19 mouse cellular contexts compared by ENCODE assay signal in genomic region chr3:87523701-87524100, GRCm38 (mm10).
"Had no signal": no experiment of that assay in that cellular context is flagged by ENCODE, and none has a peak within 500 bp of the region (broad histone marks: within the 10 kb centered on the region; RNA-seq: fewer than 3 reads in every experiment).

No protein-coding gene starts in this region.

- H3K4me3 ChIP-seq: kidney, embryonic 15.5 days; left cerebral cortex, adult 2 months; limb, embryonic 12.5 days; liver, embryonic 12.5 days; liver, embryonic 15.5 days; lung, embryonic 15.5 days; midbrain, embryonic 12.5 days; midbrain, embryonic 15.5 days had no signal

- H3K27me3 ChIP-seq: kidney, embryonic 15.5 days; limb, embryonic 12.5 days; liver, embryonic 15.5 days; lung, embryonic 15.5 days; midbrain, embryonic 15.5 days had no signal

- H3K27ac ChIP-seq: kidney, embryonic 15.5 days; left cerebral cortex, adult 2 months; limb, embryonic 12.5 days; liver, embryonic 12.5 days; liver, embryonic 15.5 days; lung, embryonic 15.5 days; midbrain, embryonic 12.5 days; midbrain, embryonic 15.5 days; stomach, postnatal 0 days had no signal

- DNase-seq: kidney, adult 11 months; kidney, adult 8-10 months; kidney, postnatal 10 days; kidney, postnatal 36 days; layer of hippocampus, postnatal 36 days; liver; lung, adult 18-20 months; lung, postnatal 10 days; lung, postnatal 36 days; thymus, postnatal 25 days had no signal

- H3K9me3 ChIP-seq: kidney, embryonic 15.5 days; limb, embryonic 12.5 days; liver, embryonic 12.5 days; liver, embryonic 15.5 days; lung, embryonic 15.5 days; midbrain, embryonic 12.5 days; midbrain, embryonic 15.5 days had no signal

- H3K4me2 ChIP-seq: kidney, embryonic 15.5 days; limb, embryonic 12.5 days; liver, embryonic 12.5 days; liver, embryonic 15.5 days; lung, embryonic 15.5 days; midbrain, embryonic 12.5 days; midbrain, embryonic 15.5 days had no signal

- ATAC-seq: liver, embryonic 12.5 days; midbrain, embryonic 15.5 days had no signal

- H3K9ac ChIP-seq: kidney, embryonic 15.5 days; limb, embryonic 12.5 days; liver, embryonic 12.5 days; liver, embryonic 15.5 days; lung, embryonic 15.5 days; midbrain, embryonic 12.5 days; midbrain, embryonic 15.5 days had no signal
